Mouse (Mus musculus): Measurements from ENCODE around the gene Ap1ar.

DNA sequence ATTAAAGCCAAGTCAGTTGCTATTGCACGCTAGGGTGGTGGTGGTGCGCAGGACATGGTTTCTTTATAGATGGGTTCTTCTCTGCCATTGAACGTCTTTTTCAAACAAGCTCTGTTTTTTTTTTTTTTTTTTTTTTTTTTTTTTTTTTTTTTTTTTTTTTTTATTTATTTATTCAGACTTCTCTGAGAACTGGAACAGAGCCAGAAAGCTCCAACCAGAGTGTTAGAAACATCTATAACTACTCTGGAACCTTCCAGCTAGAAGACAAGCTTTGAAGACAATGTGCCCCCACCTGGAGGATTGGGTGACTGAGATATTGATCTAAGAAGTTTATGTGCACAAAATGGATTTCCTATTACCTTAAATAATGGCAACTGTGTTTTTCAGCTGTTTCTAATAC, 26.2 kb upstream of the Ap1ar start:
- no peak for TF ChIP-seq CTCF (IDR thresholded peaks at IDR 0.05; ENCODE audit: control insufficient read depth, insufficient read depth, low read length)
- no peak for TF ChIP-seq POLR2A (IDR thresholded peaks at IDR 0.05; ENCODE audit: borderline replicate concordance, control insufficient read depth, low read depth, low read length)

Measured in bone marrow, adult 2 months (tissue).